Mouse (Mus musculus): Measurements from ENCODE around the gene Raver1.

The Raver1 gene

DNA sequence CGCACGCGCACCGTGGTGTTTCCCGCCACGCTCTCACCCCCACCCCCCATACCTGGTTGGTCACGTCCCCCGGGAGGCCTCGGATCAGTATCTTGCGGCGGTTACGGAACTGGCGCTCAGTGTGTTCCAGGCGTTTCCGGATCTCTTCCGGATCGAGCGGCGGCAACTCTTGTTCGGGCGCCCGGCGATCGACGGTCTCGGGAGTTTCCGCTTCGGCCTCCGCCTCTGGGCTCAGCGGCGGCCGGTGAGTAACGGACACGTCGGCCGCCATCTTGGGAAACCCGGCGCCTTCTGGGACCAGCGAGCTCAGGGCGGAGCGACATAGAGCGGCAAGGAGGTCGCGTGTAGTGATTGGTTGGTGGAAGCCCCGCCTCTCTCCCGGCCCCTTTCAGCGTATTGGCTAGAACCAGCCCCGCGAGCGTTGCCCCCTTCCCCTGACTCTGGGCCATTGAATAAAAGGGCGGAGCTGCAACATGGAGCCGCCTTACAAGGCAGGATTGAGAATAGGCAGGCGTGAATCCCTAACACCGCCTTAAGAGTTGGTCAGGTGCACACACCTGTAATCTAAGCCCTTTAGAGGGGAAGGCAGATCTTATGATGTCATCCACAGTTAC is at the start of gene Raver1, which contains the start of gene Gm38431:
Raver1 (minus strand) TSS at position 302 of the 614 bp plus-strand sequence.
Gm38431 (minus strand) TSS at position 291 of the 614 bp plus-strand sequence.
- peak; percentile 97 to 98 for DNase-seq (ENCODE audit: low spot score in 2 of 2)

GRCm38 (mm10) chr9:21138386-21138785 is 46.6 kb upstream of the Raver1 start:
- DNase-seq (ENCODE audit: low spot score in 2 of 2): no peak

- DNase-seq (ENCODE audit: low spot score in 2 of 2): no peak
Measured at GRCm38 (mm10) chr9:21137229-21137628, 45.4 kb upstream of the Raver1 start.

- DNase-seq (ENCODE audit: low spot score in 2 of 2): no peak
Measured at GRCm38 (mm10) chr9:21136401-21136800, 44.6 kb upstream of the Raver1 start.

DNA sequence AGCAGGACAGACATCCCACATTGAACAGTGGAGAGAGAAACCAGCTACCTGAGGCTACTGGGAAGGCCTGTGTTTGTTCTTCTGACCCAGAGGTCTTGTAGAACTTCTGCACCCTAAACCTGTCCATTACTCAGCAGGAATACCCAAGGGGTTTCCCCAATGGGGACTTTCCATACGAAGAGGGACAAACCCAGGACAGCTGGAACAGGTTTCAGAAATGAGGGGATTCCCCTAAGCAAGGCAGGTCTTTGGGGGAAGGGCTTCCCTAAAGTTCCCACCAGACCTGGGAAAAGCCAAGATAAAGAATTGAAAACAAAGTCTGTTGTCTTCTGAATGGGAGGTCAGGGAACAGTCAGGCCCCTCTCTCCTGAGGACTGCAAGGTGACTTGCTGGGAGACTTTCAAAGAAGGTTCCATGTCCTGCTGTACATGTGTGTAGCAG is 44.2 kb upstream of the Raver1 start:
- DNase-seq (ENCODE audit: low spot score in 2 of 2): no peak

DNA sequence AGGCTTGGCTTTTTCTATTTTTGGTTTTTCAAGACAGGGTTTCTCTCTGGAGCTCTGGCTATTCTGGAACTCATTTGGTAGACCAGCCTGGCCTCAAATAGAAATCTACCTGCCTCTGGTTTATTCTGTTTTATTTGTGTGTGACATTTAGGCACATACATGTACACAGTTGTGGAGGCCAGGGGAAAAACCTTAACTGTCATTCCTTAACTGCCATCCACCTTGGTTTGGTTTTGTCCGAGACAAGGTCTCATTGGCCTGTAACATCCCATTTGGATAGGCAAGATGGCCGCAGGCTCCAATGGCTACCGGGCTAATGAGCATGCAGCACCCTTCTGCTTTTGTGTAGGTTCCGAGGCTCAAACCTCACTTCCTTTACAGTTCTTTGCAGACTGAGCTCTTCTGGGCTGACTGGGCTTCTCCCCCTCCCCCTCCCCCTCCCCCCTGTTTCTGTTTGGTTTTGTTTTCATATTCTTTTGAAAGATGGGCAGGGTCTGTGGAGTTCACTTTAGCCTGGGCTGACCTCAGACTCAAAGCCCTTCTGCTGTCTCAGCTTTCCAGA is 43.6 kb upstream of the Raver1 start:
- no peak for DNase-seq (ENCODE audit: low spot score in 2 of 2)

- DNase-seq (ENCODE audit: low spot score in 2 of 2): no peak
Measured at GRCm38 (mm10) chr9:21134595-21135328, 43.0 kb upstream of the Raver1 start.

DNA sequence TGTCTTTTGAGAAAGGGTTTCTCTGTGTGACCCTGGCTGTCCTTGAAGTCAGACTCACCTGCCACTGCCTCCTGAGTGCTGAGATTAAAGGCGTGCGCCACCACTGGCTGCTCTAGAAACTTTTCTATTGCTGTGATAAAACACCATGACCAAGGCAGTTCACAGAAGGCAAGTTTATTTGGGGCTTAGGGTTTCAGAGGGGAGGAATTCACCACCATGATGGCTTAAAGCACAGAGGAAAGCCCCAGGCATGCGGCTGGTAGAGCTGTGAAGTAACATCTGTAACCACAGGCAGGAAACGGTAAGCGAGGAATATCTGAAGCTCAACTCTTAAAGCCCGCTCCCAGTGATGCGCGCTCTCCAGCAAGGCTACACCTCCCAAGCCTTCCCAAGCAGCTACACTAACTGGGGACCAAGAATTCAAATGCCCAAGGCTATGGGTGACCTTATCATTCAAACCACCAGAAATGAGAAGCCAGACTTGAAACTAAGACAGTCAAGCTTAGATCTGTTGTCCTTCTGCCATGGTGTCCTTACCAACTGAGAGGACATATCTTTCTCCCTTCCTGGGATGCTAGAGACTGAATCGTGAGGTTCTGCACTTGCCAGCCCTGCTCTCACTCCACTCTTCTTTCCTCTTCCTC is 41.4 kb upstream of the Raver1 start:
- no peak for DNase-seq (ENCODE audit: low spot score in 2 of 2)

DNA sequence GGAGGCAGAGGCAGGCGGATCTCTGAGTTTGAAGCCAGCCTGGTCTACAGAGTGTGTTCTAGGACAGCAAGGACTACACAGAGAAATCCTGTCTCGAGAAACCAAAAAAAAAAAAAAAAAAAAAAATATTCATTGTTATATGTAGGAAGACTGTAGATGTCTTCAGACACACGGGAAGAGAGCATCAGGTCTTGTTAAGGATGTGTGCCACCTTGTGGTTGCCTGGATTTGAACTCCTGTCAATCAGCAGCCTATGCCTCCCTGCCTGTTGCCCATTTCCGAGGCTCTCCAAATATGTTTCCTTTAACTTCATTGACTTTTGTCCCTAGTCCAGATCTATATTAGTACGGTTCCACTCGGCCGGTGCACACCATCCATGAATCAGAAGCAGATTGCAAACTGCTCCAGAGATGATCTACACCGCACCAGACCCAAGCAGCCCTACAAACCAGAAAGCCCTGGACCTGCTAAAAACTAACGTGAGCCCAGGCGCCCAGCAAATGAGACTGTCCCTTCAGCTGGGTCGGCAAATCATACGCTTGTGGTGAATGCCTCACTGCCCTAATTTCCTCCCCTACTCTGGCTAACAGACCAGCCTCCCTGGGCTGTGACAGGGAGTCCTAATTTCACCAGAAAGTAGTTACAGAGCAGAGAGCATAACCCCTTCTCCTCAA is 40.4 kb upstream of the Raver1 start:
- no peak for DNase-seq (ENCODE audit: low spot score in 2 of 2)

- peak; percentile 91 to 95 for DNase-seq (ENCODE audit: low spot score in 2 of 2)
Measured at GRCm38 (mm10) chr9:21131059-21131956, 39.5 kb upstream of the Raver1 start, which contains the start of gene Tyk2. Gene Tyk2 (minus strand): TSS chr9:21131243.

DNA sequence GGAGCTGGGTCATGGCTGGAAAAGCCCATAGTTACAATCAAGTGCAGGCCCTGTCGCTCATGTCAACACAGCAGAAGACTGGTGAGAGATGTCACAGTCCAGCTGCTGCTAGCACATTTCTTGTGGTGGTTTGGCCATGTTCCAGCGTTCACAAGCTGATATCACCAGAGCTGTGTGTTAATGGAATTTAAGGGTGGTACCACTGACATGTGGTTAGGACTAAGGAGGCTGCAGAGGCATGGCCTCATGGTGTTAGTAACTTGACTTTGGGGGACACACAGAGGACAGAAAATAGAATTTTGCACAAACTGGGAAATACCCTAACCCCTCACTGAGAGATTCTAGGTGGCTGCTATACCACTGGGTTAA is 34.4 kb upstream of the Raver1 start:
- no peak for DNase-seq (ENCODE audit: low spot score in 2 of 2)

DNA sequence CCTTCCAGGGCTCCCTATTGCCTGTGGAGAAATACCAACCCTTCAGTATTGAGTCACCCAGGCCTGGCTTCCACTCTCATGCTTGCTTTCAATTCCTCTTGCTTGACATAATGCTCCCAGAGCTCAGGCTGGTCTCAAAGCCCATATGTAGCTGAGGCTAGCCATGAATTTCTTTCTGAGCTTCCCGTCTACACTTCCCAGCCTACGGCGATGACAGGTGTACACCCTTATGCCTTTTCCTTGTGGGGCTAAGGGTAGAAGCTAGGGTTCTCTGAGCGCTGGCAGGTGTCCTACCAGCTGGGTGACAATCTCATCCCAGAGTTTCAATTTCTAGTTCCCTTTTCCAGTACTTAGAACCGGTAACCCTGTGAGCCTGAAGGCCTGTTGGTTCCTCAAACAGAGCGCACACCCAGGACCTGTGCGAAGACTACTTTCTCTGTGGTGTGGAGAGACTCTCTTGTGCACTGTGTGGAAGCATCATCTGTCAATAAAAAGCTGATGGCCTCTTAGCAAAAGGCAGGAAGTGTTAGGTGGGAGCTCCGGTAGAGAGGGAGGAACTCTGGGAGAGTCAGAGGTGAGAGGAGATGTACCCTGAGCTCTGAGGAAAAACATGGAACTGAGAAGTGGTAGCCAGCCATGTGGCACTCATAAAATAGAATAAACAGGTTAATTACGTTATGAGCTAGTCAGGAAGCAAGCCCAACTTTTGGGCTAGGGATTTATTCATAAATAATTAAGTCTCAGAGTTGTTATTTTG is 33.9 kb upstream of the Raver1 start:
- DNase-seq (ENCODE audit: low spot score in 2 of 2): no peak

DNA sequence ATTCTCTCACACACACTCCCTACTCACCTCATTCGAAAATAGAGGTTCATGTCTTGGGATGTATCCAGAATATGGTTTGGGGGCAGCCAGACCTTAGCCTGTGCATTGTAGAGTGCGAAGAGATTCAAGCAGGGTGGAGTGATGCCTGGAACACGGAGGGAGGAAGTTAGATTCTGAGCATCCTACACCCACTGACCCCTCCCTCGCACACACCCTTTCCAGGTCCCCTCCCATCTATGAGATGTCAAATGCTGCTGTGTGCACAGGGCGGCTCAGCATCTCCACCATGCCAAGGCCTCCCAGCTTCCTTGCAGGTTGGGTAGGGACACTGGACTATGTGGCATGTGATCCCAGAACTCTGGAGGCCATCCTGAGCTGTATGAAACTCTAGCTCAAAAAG is 33.0 kb upstream of the Raver1 start:
- no peak for DNase-seq (ENCODE audit: low spot score in 2 of 2)

- no peak for DNase-seq (ENCODE audit: low spot score in 2 of 2)
Measured at GRCm38 (mm10) chr9:21121483-21121882, 29.7 kb upstream of the Raver1 start.

DNA sequence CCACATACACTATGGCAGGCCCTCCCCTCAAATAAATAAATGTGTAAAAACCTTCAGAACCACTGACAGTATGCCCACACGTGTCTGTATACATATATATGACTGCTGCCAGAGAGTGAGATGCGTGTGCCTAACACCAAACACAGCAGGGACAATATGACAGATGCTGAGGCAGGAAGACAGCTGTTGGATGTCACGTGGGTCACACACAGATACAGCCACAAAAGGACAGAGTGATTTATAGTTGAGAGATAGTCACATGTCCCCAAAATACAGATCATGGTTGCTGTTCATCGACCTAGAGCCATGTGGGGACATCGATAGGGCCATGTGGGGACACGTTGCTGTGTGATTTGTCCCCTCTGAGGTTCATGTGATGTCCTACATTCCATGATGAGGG is 25.3 kb upstream of the Raver1 start:
- no peak for DNase-seq (ENCODE audit: low spot score in 2 of 2)

GRCm38 (mm10) chr9:21115105-21115504 is 23.3 kb upstream of the Raver1 start:
- no peak for DNase-seq (ENCODE audit: low spot score in 2 of 2)

- DNase-seq (ENCODE audit: low spot score in 2 of 2): no peak
Measured at GRCm38 (mm10) chr9:21114190-21114589, 22.4 kb upstream of the Raver1 start.

DNA sequence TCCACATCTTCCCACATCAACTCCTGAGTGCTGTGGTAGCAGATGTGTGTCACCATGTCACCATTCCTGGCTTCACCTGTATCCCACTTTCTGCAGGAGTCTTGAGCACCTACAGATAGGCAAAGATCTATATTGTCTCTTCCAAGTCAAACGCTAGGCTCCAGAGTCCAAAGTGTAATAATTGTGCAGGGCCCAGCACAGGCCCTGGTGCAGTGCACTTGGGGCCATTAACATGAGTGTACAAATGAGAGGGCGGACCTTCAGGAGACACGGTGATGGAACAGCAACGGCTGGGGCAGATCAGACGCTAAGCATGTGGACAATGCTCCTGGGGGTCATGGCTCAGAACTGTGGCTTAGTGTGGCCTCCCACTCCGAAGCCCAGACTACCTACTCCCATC is 21.9 kb upstream of the Raver1 start:
- no peak for DNase-seq (ENCODE audit: low spot score in 2 of 2)

DNA sequence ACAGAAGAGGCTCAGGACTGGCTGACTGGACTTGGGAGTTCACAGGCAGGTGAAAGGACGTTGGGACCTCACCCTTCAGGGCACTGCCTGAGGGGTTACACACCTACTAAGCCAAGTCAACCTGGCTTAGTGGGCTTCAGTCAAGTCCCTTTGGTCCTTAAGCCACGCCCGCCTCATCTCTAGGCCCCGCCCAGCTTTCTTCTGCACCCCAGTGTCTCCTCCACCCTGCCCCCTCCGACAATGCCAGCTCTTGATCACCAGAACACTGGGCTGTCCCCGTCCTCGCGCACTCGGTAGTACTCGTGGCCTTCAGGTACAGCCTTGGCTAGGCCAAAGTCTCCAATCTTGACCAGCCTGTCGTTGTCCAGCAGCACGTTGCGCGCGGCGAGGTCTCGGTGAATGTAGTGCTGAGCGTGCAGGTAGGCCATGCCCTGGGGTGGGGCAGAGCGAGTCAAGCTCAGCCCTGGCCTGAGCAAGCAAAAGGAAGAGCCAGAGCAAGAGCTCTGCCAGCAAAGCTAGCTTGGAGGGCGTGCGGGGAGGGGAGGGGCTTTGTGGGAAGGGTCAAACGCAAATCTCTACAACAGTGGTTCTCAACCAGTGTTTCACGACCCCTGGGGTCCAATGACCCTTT is 15.9 kb upstream of the Raver1 start:
- no peak for DNase-seq (ENCODE audit: low spot score in 2 of 2)
